Mouse (Mus musculus) Muller cell, postnatal 12 days (primary cell): ENCODE results near the gene Itsn1.

Source experiments
- DNase-seq: peaks from one replicate; pipeline ENCODE4 v3.0.0-alpha.2; 2015; ENCODE audit errors: inconsistent ontology term

Gene Itsn1

DNA sequence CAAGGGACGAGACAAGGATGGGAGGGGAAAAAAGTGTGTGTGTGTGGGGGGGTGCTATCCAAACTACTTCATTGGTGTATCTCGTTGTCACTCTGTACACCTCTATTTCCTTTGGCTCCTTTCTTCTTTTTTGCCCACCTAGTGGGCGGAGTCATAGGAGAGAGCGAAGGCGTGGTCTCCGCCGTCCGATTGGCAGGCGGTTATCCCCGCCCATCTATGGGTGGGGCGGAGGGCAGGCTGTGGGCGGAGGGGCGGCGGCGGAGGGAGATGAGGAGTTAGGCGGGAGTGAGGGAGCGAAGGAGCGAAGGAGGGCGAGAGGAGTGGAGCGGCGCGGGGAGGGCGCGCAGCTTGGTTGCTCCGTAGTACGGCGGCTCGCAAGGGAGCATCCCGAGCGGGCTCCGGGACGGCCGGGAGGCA lies at the start of gene Itsn1:
Itsn1 (plus strand) TSS at position 216 of the 417 bp plus-strand sequence.
- peak; percentile 99 for DNase-seq

GRCm38 (mm10) chr16:91680656-91681055 lies 48.4 kb upstream of the Itsn1 start:
- DNase-seq: no peak

DNA sequence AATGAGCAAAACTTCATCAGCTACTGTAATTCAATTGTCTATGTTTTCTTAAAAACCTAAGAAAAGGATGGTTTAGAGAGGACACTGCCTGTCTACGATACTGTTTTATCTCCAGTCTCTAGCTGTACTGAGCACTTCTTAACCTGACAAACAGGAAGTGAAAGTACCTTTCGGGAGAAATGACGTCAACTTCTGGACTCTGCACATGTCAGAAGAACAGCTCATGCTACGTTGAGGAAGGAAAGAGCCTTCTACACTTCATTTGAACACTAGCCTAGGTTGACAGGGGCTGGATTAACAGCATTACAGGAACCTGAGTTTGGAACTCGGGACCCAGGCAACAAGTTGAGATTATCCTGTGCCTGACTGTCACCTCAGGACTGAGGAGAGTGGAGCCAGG lies 43.6 kb upstream of the Itsn1 start:
- DNase-seq: no peak

GRCm38 (mm10) chr16:91686369-91686768 lies 42.7 kb upstream of the Itsn1 start:
- no peak for DNase-seq

DNA sequence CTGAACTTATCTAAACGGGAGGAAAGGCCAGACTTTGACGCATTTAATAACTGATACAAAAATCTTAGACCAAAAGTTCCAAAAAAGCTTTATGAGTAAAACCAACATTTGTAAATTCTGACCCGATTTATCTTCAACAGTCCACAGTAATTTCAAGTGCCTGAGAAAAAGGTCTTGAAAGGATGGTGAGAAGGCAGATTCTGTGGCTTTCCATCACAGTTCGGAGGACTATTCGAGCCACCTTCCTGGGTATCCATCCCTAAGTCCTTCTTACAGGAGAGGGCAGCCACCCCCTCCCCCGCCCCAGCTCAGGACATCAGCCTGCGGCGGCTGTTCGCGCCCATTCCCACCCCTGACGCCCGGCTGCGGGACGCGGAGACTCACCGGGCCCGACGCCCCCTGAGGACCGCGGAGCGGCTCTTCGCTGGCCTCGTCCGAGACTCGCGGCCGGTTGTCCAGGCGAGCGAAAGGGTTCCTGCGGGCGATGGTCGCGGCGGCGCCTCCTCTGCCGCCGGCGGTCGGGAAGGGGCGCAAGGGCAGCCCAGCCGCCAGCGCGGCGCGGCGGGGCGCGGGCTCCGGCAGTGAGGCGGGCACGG lies 41.0 kb upstream of the Itsn1 start:
- DNase-seq: no peak

DNA sequence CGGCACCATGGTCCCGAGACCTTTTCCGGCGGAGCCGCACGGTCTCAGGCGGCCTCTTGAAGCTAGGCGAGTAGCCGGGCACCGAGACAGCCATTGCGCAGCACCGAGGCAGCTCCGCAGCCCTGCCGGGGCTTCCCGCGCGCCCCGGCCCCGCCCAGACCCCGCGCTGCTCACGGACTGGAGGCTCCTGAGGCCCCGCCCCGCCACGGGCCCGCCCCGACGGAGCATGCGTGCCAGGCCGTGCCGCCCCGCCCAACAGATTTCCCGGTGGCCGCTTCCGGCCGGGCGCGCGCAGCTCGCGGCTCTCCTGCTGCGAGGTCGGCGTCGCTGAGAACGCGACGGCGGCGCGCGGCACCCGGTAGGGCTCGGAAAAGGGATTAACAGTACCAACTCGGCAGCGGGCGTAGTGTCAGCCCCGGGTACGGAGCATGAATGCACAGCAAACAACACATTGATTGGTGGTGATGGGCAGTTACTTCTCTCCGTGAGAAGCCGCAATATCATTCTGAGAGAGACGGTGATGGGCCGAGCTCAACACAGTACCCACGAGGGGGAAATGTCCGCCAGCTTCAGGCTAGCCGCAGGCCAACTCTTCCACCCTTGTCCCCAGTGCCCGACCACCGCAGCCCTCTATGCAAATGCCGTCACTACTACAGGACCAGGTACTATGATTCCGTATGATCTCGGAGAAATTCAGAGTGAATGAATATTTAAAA lies 40.3 kb upstream of the Itsn1 start, which contains the start of gene Donson:
Donson (minus strand) TSS at position 152 of the 716 bp plus-strand sequence.
- DNase-seq: peak; percentile 95

- no peak for DNase-seq
These were observed 39.3 kb upstream of the Itsn1 start for GRCm38 (mm10) chr16:91689791-91690190.

DNA sequence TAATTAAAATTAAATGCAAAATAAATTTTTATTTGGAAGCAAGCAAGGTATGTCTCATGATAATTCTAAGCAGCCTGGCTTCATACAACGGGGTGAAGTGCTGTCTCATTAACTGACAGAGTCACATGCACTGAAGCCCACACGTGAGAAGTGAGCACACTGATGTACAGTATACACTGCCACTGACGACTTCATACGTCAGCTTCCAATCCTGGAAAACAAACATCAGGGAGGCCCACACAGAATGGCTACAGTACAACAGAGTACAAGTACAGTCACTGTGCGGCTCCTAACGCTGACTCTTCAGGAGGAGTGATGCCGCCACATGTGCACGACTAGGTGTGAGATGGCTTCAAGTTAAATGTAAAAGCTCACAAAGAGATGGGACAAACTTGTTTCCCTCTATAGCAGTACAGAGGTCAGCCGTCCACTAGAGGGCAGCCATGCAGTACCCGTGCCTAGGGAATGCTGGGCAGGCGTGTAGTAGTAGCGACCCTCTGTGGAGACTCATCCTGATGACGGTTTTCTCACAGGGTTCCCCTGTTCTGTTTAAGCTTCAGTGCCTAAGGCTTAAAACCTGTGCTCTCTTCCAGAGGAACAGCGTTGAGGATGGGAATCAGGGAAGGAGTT lies 34.5 kb upstream of the Itsn1 start:
- DNase-seq: peak; percentile 58

- no peak for DNase-seq
These were observed 33.8 kb upstream of the Itsn1 start for GRCm38 (mm10) chr16:91695108-91695755.

DNA sequence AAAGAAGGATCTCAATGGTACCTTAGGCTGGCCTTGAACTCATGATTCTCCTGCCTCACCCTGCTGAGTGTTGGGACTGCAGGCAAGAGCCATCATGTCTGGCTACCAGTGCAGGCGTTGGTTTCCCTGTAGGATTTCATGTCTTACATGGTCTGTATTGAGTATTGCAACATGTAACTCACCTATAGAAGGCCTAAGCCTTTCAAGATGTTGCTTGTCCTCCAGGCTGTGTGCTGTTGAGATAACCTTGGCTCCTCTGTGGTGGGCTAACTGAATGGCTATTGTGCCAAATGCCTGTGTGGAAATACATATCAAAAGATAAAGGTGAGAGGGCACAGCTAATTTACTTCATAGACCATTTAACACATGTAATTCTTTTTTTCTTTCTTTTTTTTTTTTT lies 30.1 kb upstream of the Itsn1 start:
- DNase-seq: no peak

DNA sequence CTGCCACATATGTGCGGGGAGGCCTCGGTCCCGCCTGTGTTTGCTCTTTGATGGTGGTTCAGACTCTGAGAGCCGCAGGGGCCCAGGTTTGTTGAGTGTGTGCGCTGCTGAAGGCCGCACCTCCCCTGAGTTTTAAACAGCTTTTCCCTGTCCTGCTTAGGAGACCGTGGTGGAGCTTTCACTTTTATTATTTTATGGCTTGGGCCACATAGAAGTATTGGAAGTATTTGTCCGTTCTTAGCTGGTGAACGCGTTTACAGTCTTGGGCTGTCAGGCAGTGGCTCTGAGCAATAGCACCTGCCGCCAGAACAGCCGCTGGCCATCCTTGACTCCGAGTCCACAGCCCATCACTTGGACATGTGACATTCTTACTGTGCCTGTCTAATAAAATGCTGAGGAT lies 27.2 kb upstream of the Itsn1 start:
- no peak for DNase-seq

DNA sequence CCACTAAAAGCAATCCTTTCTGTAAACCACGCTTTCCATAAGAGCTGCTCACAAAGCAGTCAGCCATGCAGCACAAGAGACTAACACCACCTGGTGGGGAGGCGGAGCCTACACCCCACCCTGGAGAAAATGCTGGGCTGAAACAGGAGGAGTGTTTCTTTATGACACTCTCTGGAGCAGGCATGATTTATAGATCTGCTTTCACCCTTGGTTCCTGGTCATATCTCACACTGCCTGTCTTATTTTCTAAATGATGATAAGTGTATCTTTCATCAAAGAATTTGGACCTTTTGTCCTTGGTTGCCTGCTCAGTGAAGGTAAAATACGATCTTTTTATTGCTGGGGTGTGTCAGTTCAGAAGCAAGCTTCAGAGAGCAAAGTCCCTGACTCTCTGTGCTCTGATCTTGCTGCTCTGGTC lies 26.3 kb upstream of the Itsn1 start:
- no peak for DNase-seq

DNA sequence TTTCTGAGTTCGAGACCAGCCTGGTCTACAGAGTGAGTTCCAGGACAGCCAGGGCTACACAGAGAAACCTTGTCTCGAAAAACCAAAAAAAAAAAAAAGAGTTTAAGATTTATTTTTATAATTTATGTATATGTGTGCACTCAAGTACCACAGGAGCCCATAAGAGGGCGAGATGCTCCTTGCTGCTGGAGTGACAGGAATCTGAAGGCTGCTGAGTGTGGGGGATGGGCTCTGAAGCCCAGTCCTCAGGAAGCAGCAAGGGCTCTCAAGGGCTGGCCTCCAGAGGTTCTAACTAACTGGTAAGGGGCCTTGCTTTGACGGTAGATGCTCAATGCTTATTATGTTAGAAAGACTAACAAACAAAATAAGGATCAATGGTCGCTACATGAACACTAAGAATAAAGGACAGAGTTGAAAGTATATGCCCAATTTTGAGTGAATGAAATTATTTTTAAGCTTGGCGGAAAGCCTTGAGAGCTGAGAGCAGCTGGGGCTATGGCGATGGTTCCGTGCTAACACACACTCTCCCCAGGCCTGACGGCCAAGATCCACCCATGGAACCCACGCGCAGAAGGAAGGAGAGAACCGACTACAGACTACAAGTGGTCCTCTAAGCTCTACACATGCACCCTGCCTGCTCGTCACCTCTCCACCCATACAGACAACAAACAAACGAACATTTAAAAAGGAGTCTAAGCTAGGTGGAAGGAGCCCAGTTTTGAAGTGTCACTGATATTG lies 24.3 kb upstream of the Itsn1 start:
- no peak for DNase-seq

DNA sequence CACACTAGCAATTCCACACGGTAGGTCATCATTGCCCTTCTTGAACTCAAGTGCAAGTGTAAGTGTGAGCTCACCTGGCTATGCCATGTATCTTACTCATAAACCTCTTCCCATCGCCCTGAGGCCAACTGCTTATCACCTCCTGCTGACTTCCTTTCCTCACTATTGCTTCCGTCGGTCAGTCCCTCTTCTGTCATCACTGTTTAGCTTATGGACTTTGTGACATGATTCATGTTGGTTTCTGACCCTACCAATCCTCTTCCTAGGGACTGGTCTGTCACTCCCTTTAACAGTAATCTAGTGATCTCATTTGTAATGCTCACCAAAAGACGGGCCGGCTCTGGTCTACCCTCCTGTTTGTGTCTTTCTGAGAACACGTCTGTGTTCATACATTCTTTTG lies 18.8 kb upstream of the Itsn1 start:
- DNase-seq: no peak

DNA sequence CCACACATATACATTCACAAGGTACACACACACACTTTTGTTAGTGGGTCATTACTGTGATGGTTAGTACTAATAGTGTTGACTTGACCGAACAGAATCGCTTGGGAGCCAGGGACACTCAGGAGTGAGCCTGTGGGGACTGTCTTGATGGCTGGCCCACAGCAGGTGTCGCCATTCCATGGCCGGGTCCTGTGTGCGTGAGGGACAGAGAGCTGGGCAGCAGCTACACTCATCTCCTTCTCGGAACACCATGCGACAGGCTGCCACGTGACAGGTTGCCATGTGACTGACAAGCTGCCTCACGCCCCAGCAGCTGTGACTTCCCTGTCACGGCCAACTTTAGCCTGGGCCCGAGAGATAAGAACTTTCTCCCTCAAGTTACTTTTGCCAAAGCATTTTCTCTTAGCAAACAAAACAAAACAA lies 12.1 kb upstream of the Itsn1 start:
- no peak for DNase-seq

DNA sequence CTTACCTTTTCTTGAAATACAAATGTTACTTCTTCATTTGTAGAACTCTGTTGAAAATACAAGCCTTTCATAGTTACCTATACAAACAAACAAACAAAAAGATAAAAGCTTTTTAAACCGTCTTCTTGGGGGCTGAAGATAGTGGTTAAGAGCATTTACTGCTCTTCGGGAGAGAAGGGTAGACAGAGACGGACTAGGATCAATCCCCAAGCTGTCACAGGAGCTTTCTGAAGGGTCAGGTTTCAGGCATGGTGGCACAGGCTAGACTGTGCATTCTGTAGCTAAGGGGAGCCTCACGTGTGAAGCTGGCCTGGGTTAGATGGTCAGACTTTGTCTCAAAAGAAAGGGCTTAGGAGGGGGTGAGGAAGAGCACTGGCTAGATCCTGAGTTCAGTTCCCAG lies 11.7 kb upstream of the Itsn1 start:
- no peak for DNase-seq

DNA sequence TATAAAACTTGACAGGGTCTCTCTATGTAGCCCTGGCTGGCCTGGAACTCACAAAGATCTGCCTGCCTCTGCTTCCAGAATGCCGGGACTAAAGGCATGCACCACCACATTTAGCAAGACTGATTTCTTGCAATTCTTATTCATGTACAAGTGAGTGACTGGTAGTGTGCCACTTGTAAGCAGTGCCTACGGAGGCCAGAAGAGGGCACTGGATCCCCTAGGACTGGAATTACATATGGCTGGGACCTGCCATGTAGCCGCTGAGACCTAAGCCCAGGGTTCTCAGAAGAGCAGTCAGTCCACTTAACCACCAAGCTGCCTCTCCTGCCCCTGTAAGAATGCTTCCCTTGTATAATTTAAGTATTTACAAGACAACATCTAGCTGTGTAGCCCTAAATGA lies 4.8 kb upstream of the Itsn1 start:
- DNase-seq: no peak

DNA sequence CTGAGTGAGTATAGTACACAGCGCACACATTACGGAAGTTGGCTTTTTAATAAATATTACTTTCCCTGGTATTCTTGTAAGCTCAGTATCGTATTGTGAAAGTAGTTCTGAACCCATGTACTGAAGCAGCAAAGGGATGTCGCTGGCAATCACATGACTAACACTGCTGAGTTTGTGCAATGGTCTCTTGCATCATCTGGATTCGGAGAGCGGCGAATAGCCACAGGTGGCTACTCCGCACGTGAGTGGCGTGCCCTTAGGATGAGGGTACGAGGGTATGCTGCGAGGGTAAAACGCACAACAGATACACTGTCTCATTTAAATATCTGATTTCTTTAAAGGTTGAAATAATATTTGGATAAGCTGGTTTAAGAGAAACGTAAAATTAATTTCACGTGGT lies 1.6 kb upstream of the Itsn1 start:
- no peak for DNase-seq

DNA sequence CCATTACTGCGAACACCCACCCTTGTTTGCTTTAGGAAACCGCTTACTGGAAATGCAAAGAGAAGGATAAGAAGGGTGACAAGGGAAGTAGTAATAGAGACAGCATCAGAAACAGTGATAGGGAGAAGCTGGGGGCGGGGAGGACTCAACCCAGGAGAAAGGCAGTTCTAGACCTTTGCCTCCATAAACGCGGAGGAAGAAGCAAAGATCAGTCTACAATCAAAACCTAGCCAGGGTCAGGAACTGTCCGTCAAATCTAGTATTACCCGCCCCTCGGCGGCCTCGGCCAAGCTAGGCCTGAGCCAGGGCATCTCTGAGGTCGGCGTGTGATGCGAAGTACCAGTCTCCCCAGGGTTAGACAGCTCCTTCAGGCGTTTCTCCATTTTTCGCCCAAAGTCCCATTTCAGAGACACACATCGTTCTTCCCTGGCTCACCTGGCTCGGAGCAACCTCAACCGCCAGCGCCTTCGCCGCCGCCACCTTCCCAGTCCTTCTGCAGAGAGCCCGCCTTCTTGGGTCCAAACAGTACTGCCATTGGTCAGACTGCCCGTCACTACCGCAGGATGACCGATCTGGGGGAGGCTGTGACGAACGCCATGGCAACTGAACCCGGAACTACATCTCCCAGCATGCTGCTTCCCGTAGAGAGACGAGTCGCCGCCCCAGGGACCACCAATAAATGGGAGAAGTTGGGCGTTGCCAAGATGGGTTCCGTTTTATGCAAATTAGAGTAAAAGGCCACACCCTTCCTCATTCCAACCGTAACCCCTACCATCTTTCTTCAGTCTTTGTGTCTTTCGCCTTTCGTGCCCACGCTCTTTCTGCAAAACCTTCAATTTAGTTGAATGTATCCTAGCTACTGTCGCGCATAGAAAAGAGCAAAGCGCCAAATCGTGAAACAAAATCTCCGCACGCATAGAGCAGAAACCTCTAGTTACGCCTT lies 687 bp upstream of the Itsn1 start, which contains the start of gene Cryzl1:
Cryzl1 (minus strand) TSS at position 853 of the 943 bp plus-strand sequence.
- peak; percentile 100 for DNase-seq

DNA sequence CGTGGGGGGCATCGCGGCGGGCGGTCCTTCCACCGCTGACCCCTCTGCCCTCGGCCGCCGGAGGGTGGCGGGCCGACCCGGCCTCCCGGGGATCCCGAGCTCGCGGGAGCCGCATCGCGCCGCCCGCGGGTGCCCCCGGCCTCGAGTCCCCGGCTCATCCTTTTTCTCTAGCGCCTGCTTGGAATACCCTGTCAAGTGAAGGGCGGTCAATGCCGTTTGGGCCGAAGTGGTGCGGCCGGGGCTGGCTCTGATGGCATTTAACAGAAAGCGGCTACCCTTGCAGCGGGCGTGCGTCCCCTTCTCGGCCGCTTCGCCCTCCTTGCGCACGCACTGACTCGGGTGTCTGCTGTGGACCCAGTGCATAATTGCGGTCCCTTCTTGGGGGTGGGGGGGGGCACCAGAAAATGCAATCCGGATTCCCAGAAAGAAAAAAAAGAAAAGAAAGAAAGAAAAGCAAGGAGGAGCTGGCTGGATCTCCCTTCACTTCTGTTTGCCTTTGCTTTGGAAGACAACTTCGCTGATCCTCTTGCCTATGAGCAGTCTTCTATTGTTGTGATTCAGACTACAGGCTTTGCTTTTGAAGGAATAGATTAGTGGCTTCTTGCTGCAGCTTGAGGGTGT lies 850 bp downstream of the Itsn1 start:
- DNase-seq: peak; percentile 61
